Mouse (Mus musculus): ENCODE measurements around the gene Hykk. TPM values are rescaled to one million over a fixed set of nuclear protein-coding genes. Genes with fewer than 3 reads are reported as not detected.

The Hykk gene
- 0.67 TPM for polyA plus RNA-seq (2017; shearing (Covaris generic))

GRCm38 (mm10) chr9:54917010-54917677, at the start of gene Hykk:
Hykk (plus strand) TSS chr9:54917283.

DNA sequence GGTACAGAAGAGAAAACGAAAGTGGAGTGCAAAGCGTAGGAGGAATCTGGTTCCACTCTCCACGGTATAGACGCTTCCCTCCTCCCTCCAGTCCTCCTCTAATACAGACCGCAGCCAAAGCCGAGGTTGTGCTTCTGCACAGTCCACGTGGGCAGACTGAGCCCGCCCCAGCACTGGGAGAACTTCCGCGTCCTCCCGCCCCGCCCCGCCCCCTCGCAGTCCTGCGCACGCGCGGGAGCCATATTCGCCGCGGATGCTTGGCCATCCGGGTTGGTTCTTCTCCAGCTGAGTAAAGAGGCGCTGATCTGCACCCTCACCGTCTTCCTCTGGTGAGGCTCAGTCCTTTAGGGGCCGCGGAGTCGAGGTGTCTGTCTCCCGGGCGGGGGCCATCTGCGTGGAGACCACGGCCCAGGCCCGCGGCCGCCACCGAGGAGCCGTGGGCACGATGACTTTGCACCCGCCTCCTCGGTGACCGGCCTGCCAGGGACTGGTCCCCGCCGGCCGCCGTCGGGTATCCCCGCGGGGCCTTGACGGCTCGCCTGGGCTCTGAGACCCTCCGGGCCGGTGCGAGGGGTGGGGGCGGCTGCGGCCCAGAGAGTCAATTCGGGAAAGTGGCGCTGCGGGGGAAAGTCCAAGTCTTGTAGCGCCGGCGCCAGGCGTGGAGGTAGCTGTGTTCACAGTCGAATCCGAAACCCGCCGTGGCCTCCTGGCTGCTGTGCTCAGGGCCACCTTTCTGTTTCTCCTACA, 33.7 kb downstream of the Hykk start, which contains the start of the genes Psma4 and AY074887:
Gene Psma4, plus strand, starts transcription at position 216 of the 747 bp plus-strand sequence.
Gene AY074887, minus strand, starts transcription at position 424 of the 747 bp plus-strand sequence.

GRCm38 (mm10) chr9:54980674-54981073, 63.6 kb downstream of the Hykk start, which contains the start of gene Chrna5:
Chrna5 (plus strand) TSS chr9:54980880.

Other genes with a start within 250 kb of the Hykk start
- gene Dnaja4, start 218.4 kb upstream of the Hykk start, polyA plus RNA-seq (2017; shearing (Covaris generic)), result 3.7 TPM
- gene Wdr61, start 182.8 kb upstream of the Hykk start, polyA plus RNA-seq (2017; shearing (Covaris generic)), result 105 TPM
- gene Crabp1, start 152.5 kb upstream of the Hykk start, polyA plus RNA-seq (2017; shearing (Covaris generic)), result not detected
- gene Ireb2, start 53.5 kb upstream of the Hykk start, polyA plus RNA-seq (2017; shearing (Covaris generic)), result 28.9 TPM
- gene Psma4, start 33.5 kb downstream of the Hykk start, polyA plus RNA-seq (2017; shearing (Covaris generic)), result 271 TPM
- not detected for gene AY074887, start 33.7 kb downstream of the Hykk start, polyA plus RNA-seq (2017; shearing (Covaris generic))
- not detected for gene Chrna5, start 63.6 kb downstream of the Hykk start, polyA plus RNA-seq (2017; shearing (Covaris generic))
- 0.06 TPM for gene Chrna3, start 109.3 kb downstream of the Hykk start, polyA plus RNA-seq (2017; shearing (Covaris generic))
- gene Chrnb4, start 131.5 kb downstream of the Hykk start, polyA plus RNA-seq (2017; shearing (Covaris generic)), result not detected
- gene Ube2q2, start 231.6 kb downstream of the Hykk start, polyA plus RNA-seq (2017; shearing (Covaris generic)), result 9.4 TPM

Data from CD4-positive, CD25-positive, alpha-beta regulatory T cell, adult 9 weeks (primary cell).